Mouse (Mus musculus) stomach, embryonic 14.5 days (tissue): Measurements from ENCODE around the gene Csrp1. TPM values are rescaled to one million over a fixed set of nuclear protein-coding genes. Genes with fewer than 3 reads are reported as not detected.
A peak's percentile ranks its signal among the peaks of the same experiment; 100 is the strongest.

ENCODE experiments used
- ATAC-seq: fragments of 200-750 bp; cut with Nextera tagmentation; 2 replicates; pipeline ENCODE4 v1.8.0; 2017; ENCODE audit warnings: low read depth, moderate TSS enrichment; ENCODE audit not compliant: insufficient number of reproducible peaks, insufficient read depth, low FRiP score
- H3K27ac ChIP-seq: fragments of 300-500 bp; sonication (generic); 2 replicates; pipeline ENCODE4 v1.5.1; 2014; ENCODE audit warnings: mild to moderate bottlenecking, low read length, moderate library complexity, mixed read lengths
- H3K27me3 ChIP-seq: fragments of 300-500 bp; sonication (generic); 2 replicates; pipeline ENCODE4 v1.6.1; 2014; ENCODE audit warnings: low read length, control low read depth, mixed read lengths; ENCODE audit not compliant: control insufficient read depth, insufficient read depth
- H3K36me3 ChIP-seq: fragments of 300-500 bp; sonication (generic); 2 replicates; pipeline ENCODE4 v1.6.1; 2014; ENCODE audit warnings: mild to moderate bottlenecking, control low read depth, low read length, moderate library complexity, mixed read lengths; ENCODE audit not compliant: control insufficient read depth, insufficient read depth
- H3K4me1 ChIP-seq: fragments of 300-500 bp; sonication (generic); 2 replicates; pipeline ENCODE4 v1.6.1; 2014; ENCODE audit warnings: low read length, control low read depth, mixed read lengths; ENCODE audit not compliant: control insufficient read depth, insufficient read depth
- H3K4me2 ChIP-seq: fragments of 300-500 bp; sonication (generic); replicated peaks from 2 replicates; pipeline ENCODE4 v1.6.1; 2014; ENCODE audit warnings: low read depth, low read length, control low read depth
- H3K4me3 ChIP-seq: fragments of 300-500 bp; sonication (generic); 2 replicates; pipeline ENCODE4 v1.5.1; 2014; ENCODE audit warnings: low read depth, low read length, control low read depth
- H3K9ac ChIP-seq: fragments of 300-500 bp; sonication (generic); replicated peaks from 2 replicates; pipeline ENCODE4 v1.6.1; 2014; ENCODE audit warnings: low read depth, mild to moderate bottlenecking, control low read depth, low read length, moderate library complexity, mixed read lengths
- H3K9me3 ChIP-seq: fragments of 300-500 bp; sonication (generic); 2 replicates; pipeline ENCODE4 v1.6.1; 2016; ENCODE audit warnings: low read depth, low read length, control low read depth; ENCODE audit not compliant: control insufficient read depth
- WGBS: fragments of 180-500 bp; shearing (Covaris S2); extraction: QIAGEN DNeasy Blood & Tissue Kit; methylation state at CpG from one replicate; pipeline ENCODE4 v1.1.7; 2014; 5-methylcytosine and 5-hydroxymethylcytosine counted together
- polyA plus RNA-seq: library from polyadenylated mRNA; unstranded; fragments of >200 nt; fragmentation: Nextera tagmentation; extraction: Ambion mirVana; gene quantifications from 2 replicates; pipeline ENCODE4 v1.2.1, GENCODE M21; 2014

Gene Csrp1
- polyA plus RNA-seq, 1 experiment from 2014 or later, result 232 TPM

- peaks cover 23% of the 10 kb centered on the region; the same call in 1 of the 2 replicates for H3K4me1 ChIP-seq
- H3K27me3 ChIP-seq, result no peaks in the 10 kb centered on the region
- peaks cover 10% of the 10 kb centered on the region for H3K36me3 ChIP-seq
- H3K27ac ChIP-seq, result 0 out of 2 replicates have a peak overlapping the region, but pooled peaks have one; percentile 1
- 48% methylated on average over 2 of the region's 2 CpGs for WGBS
- no peaks in the 10 kb centered on the region for H3K9me3 ChIP-seq
- ATAC-seq, result no peak
- H3K4me3 ChIP-seq, result no peak overlapping the region
- H3K4me2 ChIP-seq, result no peak overlapping the region
- H3K9ac ChIP-seq, result no peak overlapping the region
Observed at GRCm38 (mm10) chr1:135764206-135764528, 44.3 kb downstream of the Csrp1 start.

GRCm38 (mm10) chr1:135765645-135766591, 46.1 kb downstream of the Csrp1 start, which contains the start of gene Phlda3:
Phlda3 (plus strand) TSS chr1:135766119.
- Histone ChIP-seq H3K27ac (peak within 1 kb of the TSS; percentile 92), H3K9ac (peak within 1 kb of the TSS; percentile 90), H3K9me3 (no peaks in the 10 kb centered on the region), H3K4me1 (peaks cover 26% of the 10 kb centered on the region; the same call in 1 of the 2 replicates), H3K4me3 (peak within 1 kb of the TSS; percentile 78), H3K36me3 (peaks cover 14% of the 10 kb centered on the region), H3K27me3 (no peaks in the 10 kb centered on the region), H3K4me2 (peak within 1 kb of the TSS; percentile 81)
- WGBS, result under 1% methylated on average over 78 of the region's 90 CpGs
- peak; percentile 90 for ATAC-seq

GRCm38 (mm10) chr1:135766592-135767306, 46.9 kb downstream of the Csrp1 start:
- peak overlapping the region; percentile 78 for H3K4me3 ChIP-seq
- H3K4me1 ChIP-seq, result peaks cover 28% of the 10 kb centered on the region; the same call in 1 of the 2 replicates
- peak overlapping the region; percentile 90 for H3K9ac ChIP-seq
- peak overlapping the region; percentile 81 for H3K4me2 ChIP-seq
- no peaks in the 10 kb centered on the region for H3K27me3 ChIP-seq
- peaks cover 14% of the 10 kb centered on the region for H3K36me3 ChIP-seq
- H3K27ac ChIP-seq, result peak overlapping the region; percentile 92
- H3K9me3 ChIP-seq, result no peaks in the 10 kb centered on the region
- 14% methylated on average over 30 of the region's 30 CpGs for WGBS
- 0 out of 2 replicates have a peak, but pooled peaks have one; percentile 5 for ATAC-seq

- H3K4me3 ChIP-seq, result peak overlapping the region; percentile 78
- H3K36me3 ChIP-seq, result peaks cover 14% of the 10 kb centered on the region
- no peaks in the 10 kb centered on the region for H3K9me3 ChIP-seq
- H3K4me1 ChIP-seq, result peaks cover 28% of the 10 kb centered on the region; the same call in 1 of the 2 replicates
- peak overlapping the region; percentile 81 for H3K4me2 ChIP-seq
- no peak for ATAC-seq
- 60% methylated on average over 4 of the region's 4 CpGs for WGBS
- no peaks in the 10 kb centered on the region for H3K27me3 ChIP-seq
- H3K27ac ChIP-seq, result no peak overlapping the region
- H3K9ac ChIP-seq, result peak overlapping the region; percentile 90
Observed at GRCm38 (mm10) chr1:135767324-135767890, 47.5 kb downstream of the Csrp1 start.

- WGBS, result 83% methylated on average over 2 of the region's 2 CpGs
- ATAC-seq, result no peak
- Histone ChIP-seq H3K4me1 (peaks cover 28% of the 10 kb centered on the region; the same call in 1 of the 2 replicates), H3K27me3 (no peaks in the 10 kb centered on the region), H3K27ac (no peak overlapping the region), H3K4me3 (no peak overlapping the region), H3K9ac (no peak overlapping the region), H3K9me3 (no peaks in the 10 kb centered on the region), H3K36me3 (peaks cover 14% of the 10 kb centered on the region), H3K4me2 (peak overlapping the region; percentile 81)
Observed at GRCm38 (mm10) chr1:135768400-135768799, 48.5 kb downstream of the Csrp1 start.

GRCm38 (mm10) chr1:135770237-135770636, 50.4 kb downstream of the Csrp1 start:
- H3K27me3 ChIP-seq, result no peaks in the 10 kb centered on the region
- H3K36me3 ChIP-seq, result peaks cover 14% of the 10 kb centered on the region
- 72% methylated on average over 7 of the region's 7 CpGs for WGBS
- H3K4me3 ChIP-seq, result no peak overlapping the region
- H3K27ac ChIP-seq, result peak overlapping the region; percentile 11; the same call in 1 of the 2 replicates
- H3K9me3 ChIP-seq, result no peaks in the 10 kb centered on the region
- ATAC-seq, result no peak
- peaks cover 25% of the 10 kb centered on the region; the same call in 1 of the 2 replicates for H3K4me1 ChIP-seq
- H3K4me2 ChIP-seq, result no peak overlapping the region
- no peak overlapping the region for H3K9ac ChIP-seq

- H3K4me3 ChIP-seq, result no peak overlapping the region
- peaks cover 14% of the 10 kb centered on the region for H3K36me3 ChIP-seq
- H3K4me1 ChIP-seq, result peaks cover 26% of the 10 kb centered on the region; the same call in 1 of the 2 replicates
- no peaks in the 10 kb centered on the region for H3K27me3 ChIP-seq
- H3K9me3 ChIP-seq, result no peaks in the 10 kb centered on the region
- no peak for ATAC-seq
- no peak overlapping the region for H3K4me2 ChIP-seq
- no peak overlapping the region for H3K9ac ChIP-seq
- peak overlapping the region; percentile 11; the same call in 1 of the 2 replicates for H3K27ac ChIP-seq
- 45% methylated on average over 12 of the region's 12 CpGs for WGBS
Observed at GRCm38 (mm10) chr1:135770896-135771572, 51.2 kb downstream of the Csrp1 start.
